Mouse (Mus musculus) lung, embryonic 14.5 days (tissue): Measurements from ENCODE around the gene Nfu1. TPM values are rescaled to one million over a fixed set of nuclear protein-coding genes. Genes with fewer than 3 reads are reported as not detected.
A peak's percentile ranks its signal among the peaks of the same experiment; 100 is the strongest.

ENCODE experiments used
- ATAC-seq: fragments of 200-750 bp; cut with Nextera tagmentation; 2 replicates; pipeline ENCODE4 v1.8.0; 2017; ENCODE audit warnings: mild to moderate bottlenecking, moderate TSS enrichment, moderate library complexity; ENCODE audit not compliant: insufficient read depth
- DNase-seq: peaks from one replicate; pipeline ENCODE4 v3.0.0-alpha.2; 2015
- H3K27ac ChIP-seq: fragments of 300-500 bp; sonication (generic); 2 replicates; pipeline ENCODE4 v1.5.1; 2014; ENCODE audit warnings: low read depth, mild to moderate bottlenecking, moderate library complexity
- H3K27me3 ChIP-seq: fragments of 300-500 bp; sonication (generic); 2 replicates; pipeline ENCODE4 v1.6.1; 2014; ENCODE audit warnings: low read length, control low read depth; ENCODE audit not compliant: insufficient read depth
- H3K36me3 ChIP-seq: fragments of 300-500 bp; sonication (generic); 2 replicates; pipeline ENCODE4 v1.6.1; 2014; ENCODE audit warnings: control low read depth; ENCODE audit not compliant: insufficient read depth
- H3K4me1 ChIP-seq: fragments of 300-500 bp; sonication (generic); 2 replicates; pipeline ENCODE4 v1.6.1; 2014; ENCODE audit warnings: antibody characterized with exemption, control low read depth; ENCODE audit not compliant: insufficient read depth
- H3K4me2 ChIP-seq: fragments of 300-500 bp; sonication (generic); 2 replicates; pipeline ENCODE4 v1.6.1; 2014; ENCODE audit warnings: mild to moderate bottlenecking
- H3K4me3 ChIP-seq: fragments of 300-500 bp; sonication (generic); 2 replicates; pipeline ENCODE4 v1.5.1; 2014; ENCODE audit warnings: low read depth, low read length
- H3K9ac ChIP-seq: fragments of 300-500 bp; sonication (generic); 2 replicates; pipeline ENCODE4 v1.6.1; 2014
- H3K9me3 ChIP-seq: fragments of 300-500 bp; sonication (generic); 2 replicates; pipeline ENCODE4 v1.6.1; 2016; ENCODE audit warnings: low read depth, low read length, control low read depth
- CTCF ChIP-seq: IDR thresholded peaks from 2 replicates; pipeline ENCODE4 v1.5.1; 2016; ENCODE audit warnings: antibody characterized with exemption, low read depth
- WGBS: fragments of 180-500 bp; shearing (Covaris S2); extraction: QIAGEN DNeasy Blood & Tissue Kit; methylation state at CpG from one replicate; pipeline ENCODE4 v1.1.7; 2014; 5-methylcytosine and 5-hydroxymethylcytosine counted together
- polyA plus RNA-seq: library from polyadenylated mRNA; unstranded; fragments of >200 nt; fragmentation: Nextera tagmentation; extraction: Ambion mirVana; gene quantifications from 2 replicates; pipeline ENCODE4 v1.2.1, GENCODE M21; 2014

The Nfu1 gene
- polyA plus RNA-seq, 1 experiment from 2014 or later = 88.4 TPM

DNA sequence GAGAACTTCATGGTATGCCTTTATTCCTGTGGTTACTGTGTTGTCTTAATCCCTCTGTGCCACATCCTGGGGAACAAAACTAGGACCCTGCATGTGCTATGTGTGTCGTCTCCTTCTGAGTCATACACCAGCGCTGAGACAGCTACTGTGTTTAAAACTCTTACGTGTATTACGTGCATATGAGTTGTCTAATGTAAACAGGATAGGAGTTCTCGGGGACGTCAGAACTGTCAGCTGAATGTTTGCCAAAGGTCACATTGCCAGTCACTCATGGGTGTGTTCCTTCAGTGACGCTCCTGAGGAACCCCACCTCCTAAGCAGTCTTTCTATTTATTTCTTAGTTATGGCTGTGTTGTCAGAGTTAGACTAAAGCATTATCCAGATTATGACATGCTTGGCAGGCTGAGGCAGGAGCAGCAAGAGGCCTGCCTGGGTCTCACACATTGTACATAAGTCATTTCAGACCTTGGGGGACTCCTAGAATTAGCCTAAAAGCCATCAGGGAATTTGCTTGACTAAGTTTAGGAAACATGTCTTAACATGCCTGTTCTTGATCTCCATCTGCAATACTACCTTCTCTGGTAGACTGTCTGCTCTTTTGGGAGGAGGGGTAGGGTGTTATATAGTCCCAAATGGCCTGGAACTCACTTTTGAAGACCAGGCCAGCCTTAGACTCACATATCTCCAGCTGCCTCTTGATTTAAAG is 60.3 kb downstream of the Nfu1 start:
- Histone ChIP-seq H3K4me1 (no peaks in the 10 kb centered on the region), H3K27ac (0 out of 2 replicates have a peak overlapping the region, but pooled peaks have one; percentile 24), H3K27me3 (no peaks in the 10 kb centered on the region), H3K4me2 (no peak overlapping the region), H3K9ac (no peak overlapping the region), H3K9me3 (no peaks in the 10 kb centered on the region), H3K36me3 (peaks cover 96% of the 10 kb centered on the region), H3K4me3 (no peak overlapping the region)
- DNase-seq (peak; percentile 61), ATAC-seq (peak; percentile 38; the same call in 1 of the 2 replicates)
- no peak for TF ChIP-seq CTCF
- 24% methylated on average over 7 of the region's 7 CpGs for WGBS

DNA sequence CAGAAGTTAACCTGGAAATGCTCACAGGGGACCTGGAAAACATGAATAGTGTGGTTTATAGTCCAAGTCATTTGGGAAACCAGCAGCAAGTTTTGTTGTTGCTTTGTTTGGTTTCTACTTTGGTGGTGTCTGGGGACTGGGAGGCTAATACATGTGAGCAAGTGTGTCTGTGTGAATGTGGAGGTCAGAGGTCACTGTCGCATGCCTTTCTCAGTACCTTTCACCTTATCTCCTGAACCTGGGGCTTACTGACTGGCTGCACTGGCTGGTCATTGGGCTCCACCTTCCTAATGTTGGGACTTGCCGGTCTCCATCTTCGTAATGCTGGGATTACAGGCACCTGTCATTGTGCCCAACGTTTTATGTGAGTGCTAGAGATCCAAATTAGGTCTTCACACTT is 61.6 kb downstream of the Nfu1 start:
- Histone ChIP-seq H3K4me1 (no peaks in the 10 kb centered on the region), H3K4me3 (no peak overlapping the region), H3K9me3 (no peaks in the 10 kb centered on the region), H3K9ac (no peak overlapping the region), H3K4me2 (no peak overlapping the region), H3K27me3 (no peaks in the 10 kb centered on the region), H3K27ac (no peak overlapping the region), H3K36me3 (peaks cover 92% of the 10 kb centered on the region)
- ATAC-seq (no peak), DNase-seq (no peak)
- no peak for TF ChIP-seq CTCF
- 88% methylated on average over 4 of the region's 4 CpGs for WGBS

DNA sequence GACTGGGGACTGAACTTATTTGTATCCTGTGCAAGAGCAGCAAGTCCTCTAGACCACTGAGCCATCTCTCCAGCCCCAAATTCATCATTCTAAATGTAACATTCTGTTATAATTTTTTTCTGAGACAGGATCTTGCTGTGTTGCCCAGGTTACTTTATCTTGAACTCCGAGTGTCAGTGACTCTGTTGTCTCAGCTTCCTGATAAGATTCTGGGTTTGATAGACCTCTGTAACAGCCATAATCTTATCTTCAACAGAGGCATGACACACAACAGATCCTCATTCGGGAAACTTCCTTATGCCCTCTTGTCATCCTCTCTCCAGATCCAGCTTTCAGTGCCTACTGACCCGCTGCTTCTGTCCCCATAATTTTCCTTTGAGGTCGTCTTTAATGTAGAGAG is 63.7 kb downstream of the Nfu1 start:
- no peak for ATAC-seq
- Histone ChIP-seq H3K9me3 (no peaks in the 10 kb centered on the region), H3K36me3 (peaks cover 93% of the 10 kb centered on the region), H3K9ac (no peak overlapping the region), H3K4me3 (no peak overlapping the region), H3K4me2 (no peak overlapping the region), H3K27ac (no peak overlapping the region), H3K27me3 (no peaks in the 10 kb centered on the region), H3K4me1 (no peaks in the 10 kb centered on the region)
- 44% methylated on average over 4 of the region's 4 CpGs for WGBS
- DNase-seq = no peak
- TF ChIP-seq CTCF = no peak

DNA sequence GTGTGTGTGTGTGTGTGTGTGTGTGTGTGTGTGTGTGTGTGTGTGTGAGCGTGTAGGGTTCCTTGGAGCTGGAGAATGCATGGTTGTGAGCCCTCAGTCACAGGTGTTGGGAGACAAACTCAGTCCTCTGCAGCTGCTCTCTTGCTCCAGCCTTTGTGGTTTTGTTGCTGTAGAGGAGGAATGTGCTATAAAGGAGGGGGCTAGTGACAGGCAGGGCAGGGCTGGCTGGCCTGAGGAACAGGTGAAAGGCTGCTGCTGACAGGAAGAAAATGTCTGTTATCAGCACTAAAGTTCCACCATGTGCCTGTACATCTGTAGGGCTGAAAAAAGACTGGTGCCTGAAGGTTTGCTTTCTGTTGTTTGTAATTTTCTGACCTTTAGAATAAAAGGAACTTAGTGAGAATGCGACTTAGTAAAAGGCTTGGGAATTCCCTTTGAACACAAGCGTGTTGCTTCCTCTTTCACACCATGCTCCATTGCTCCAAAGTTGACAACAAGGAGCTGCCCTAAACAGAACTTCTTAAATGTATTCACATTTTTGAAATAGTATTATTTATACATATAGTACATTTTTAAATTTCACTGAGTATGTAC is 66.2 kb downstream of the Nfu1 start:
- peaks cover 90% of the 10 kb centered on the region for H3K36me3 ChIP-seq
- 79% methylated on average over 3 of the region's 3 CpGs for WGBS
- H3K9ac ChIP-seq = no peak overlapping the region
- no peaks in the 10 kb centered on the region for H3K27me3 ChIP-seq
- no peak for TF ChIP-seq CTCF
- H3K4me1 ChIP-seq = no peaks in the 10 kb centered on the region
- no peak overlapping the region for H3K27ac ChIP-seq
- H3K4me2 ChIP-seq = no peak overlapping the region
- no peak overlapping the region for H3K4me3 ChIP-seq
- H3K9me3 ChIP-seq = no peaks in the 10 kb centered on the region
- no peak for ATAC-seq
- no peak for DNase-seq

Other genes starting within 250 kb of the Nfu1 start
- gene Anxa4, start 215.7 kb upstream of the Nfu1 start, polyA plus RNA-seq = 90.4 and 100 TPM in 2 replicates
- 18.3 and 20.7 TPM in 2 replicates for gene Aak1, start 159.7 kb upstream of the Nfu1 start, polyA plus RNA-seq
- 22.1 and 25.7 TPM in 2 replicates for gene Gfpt1, start 33.6 kb downstream of the Nfu1 start, polyA plus RNA-seq
- 0.53 and 0.69 TPM in 2 replicates for gene D6Ertd527e, start 95.5 kb downstream of the Nfu1 start, polyA plus RNA-seq